Mouse (Mus musculus) ovary, postnatal 36 days (tissue): Measurements from ENCODE around the gene Tcf20.

ENCODE experiments used
- DNase-seq: peaks from one replicate; pipeline ENCODE4 v3.0.0; 2022; ENCODE audit warnings: low spot score, mixed read lengths

The Tcf20 gene

DNA sequence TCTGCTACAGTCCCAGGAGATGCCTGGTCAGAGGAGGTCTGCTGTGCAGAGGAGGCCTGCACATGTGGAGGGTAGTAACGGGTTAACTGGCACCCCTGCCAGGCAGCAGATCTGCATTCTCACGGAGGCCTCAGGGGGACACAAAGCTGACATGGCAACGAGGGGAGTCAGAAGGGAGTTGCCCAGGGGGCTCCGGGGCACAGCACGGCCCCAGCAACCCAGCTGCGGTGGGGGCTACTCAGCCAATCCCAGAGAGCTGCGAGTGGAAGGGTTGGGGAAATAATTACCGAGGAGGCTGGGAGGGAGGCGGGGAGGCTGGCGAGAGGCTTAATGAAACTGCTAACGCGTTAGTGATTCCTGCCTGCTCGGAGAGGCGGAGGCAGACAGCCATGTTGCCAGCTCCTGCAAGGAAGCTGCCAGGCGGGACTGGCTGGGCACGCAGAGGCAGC, 29.4 kb downstream of the Tcf20 start:
- no peak for DNase-seq

DNA sequence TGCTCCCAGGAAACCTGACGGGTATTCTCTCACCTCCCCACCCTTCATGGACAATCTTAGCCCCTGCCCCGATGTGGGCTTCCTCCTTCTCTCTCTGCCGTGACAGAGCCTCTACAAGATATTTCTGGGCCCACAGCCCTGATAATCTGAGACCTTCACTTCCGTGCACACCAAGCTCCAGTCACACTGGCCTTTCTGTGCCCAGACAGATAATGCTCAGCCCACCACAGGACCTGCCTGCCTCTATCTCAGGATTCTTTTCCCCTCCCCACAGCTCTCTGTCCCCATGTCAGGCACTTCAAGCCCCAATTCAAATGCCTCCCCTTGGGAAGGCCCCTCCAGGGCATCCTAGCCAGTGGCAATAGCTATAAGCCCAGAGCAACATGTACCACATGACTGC, 31.0 kb downstream of the Tcf20 start:
- no peak for DNase-seq

DNA sequence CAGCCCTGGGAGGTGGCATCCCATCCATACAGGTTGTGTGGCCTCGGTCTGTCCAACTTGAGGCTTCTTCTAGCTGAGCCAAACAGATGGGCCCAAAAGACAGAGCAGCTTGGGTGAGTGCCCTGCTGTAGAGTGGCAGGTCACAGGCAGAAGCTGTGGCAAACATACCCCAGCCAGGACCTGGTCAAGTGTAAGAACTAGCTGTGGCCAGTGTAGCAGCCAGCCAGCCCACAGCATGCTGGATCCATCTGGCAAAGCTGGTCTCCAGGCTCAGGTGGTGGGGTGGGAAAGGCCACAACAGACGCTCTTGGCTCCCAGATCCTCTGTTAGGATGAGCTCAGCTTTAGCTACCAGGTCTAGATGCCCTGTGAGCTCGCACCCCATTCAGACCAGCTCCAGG, 31.4 kb downstream of the Tcf20 start:
- DNase-seq = no peak

DNA sequence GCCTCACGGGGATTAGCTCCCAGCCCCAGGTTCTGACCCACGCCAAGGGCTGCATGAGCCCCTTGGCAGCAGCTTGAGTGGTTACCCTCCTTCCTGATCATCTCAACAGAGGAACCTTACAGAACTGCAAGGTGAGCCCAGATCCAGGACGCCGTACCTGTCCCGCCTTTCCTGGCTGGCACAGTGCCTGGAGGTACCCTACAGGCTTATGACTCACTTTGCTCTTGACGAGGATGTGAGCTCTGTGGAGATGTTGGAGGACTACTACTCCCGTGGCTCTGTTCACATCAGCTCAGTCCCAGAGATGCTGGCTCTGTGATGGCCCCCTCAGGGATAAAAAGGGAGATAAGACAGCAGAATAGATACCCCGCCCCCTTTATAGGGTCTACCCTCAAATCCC, 32.4 kb downstream of the Tcf20 start:
- no peak for DNase-seq

DNA sequence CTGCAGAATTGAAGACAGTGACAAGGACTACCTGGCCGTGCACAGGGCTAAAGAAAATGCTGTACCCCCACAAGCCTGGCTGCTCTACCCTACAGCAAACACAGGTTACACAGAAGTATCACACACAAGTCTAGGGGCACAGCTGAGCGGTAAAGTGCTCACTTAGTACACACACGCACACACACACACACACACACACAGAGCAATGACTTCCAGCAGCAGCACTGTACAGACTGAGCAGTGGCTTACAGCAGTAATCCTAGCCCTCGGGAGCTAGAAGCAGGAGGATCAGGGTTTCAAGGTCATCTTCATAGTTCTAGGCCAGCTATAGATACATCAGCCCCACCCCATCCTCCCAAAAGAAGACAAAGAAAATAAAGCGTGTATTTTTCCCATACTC, 33.6 kb downstream of the Tcf20 start:
- no peak for DNase-seq

DNA sequence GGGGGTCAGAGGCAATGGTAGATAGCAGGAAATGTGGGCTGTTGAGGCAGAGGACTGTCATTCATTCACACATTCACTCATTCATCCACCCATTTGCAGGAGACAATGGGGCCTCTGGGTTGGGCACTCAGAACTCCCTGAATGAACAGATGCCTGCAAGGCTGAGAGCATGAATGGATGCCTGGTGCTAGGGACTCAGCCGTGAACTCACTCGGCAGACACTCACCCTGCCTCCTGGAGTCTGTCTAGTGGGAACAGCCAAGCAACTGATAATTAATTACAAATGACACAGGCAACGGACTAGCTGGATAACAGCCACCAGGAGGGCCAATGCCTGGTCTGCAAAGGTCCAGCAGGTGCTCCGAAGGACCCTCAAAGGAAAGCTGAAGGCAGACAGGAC, 34.6 kb downstream of the Tcf20 start:
- DNase-seq = no peak

DNA sequence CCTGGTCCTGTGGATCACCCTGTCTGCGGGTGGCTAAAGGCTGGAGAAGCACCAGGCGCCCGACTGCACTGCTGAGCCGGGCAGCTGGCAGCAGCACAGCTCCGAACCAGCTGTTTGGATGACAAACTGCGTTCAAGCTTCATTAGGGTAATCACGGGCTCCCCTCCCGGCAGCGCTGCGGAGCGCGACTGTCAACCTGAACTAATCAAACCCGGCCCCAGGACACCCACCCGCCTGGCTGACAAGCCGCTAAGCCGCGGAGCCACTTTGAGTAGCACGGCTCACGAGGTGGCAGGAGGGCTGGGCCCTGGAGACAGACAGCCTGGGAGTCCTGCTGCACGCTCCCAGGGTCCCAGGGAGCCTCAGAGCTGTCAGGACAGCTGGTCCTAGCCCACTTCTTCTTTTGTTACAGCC, 35.4 kb downstream of the Tcf20 start:
- DNase-seq = no peak

DNA sequence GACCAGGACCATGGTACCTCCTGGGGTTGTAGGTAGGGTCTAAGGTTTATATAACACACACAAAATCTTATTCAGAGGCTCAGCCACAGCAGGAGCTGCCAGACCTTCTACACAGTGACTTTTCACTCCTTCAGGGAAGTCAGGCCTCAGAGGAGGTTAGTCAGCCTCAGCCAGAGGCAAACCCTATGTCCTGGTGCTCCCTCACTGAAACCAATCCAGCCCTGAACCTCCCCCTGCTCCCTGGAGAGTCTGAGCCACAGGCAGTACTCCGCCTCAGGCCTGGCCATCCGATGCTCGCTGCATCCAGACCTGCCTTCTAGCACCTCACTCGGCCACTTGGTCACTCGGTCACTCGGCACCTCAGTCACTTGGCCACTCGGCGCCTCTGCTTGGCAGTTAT, 37.4 kb downstream of the Tcf20 start:
- DNase-seq = no peak

DNA sequence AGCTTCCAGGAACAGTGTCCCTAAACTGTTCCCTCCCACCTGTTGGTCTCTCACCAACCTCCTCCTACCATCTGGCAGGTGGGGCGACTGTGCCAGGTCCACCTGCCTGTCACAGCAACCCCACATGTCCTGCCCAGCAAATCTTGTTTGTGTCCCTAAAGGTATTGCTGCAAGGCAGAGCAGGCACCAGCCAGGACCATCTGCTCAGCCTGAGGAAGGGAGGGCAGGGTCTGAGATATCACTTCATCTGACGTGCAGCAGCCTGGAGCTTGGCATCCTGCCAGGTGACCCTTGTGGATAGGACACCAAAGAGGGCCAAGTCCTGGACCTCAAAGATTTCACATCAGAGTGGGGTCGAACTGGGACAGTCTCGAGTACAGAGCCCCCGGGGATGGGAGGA, 40.2 kb downstream of the Tcf20 start:
- no peak for DNase-seq

DNA sequence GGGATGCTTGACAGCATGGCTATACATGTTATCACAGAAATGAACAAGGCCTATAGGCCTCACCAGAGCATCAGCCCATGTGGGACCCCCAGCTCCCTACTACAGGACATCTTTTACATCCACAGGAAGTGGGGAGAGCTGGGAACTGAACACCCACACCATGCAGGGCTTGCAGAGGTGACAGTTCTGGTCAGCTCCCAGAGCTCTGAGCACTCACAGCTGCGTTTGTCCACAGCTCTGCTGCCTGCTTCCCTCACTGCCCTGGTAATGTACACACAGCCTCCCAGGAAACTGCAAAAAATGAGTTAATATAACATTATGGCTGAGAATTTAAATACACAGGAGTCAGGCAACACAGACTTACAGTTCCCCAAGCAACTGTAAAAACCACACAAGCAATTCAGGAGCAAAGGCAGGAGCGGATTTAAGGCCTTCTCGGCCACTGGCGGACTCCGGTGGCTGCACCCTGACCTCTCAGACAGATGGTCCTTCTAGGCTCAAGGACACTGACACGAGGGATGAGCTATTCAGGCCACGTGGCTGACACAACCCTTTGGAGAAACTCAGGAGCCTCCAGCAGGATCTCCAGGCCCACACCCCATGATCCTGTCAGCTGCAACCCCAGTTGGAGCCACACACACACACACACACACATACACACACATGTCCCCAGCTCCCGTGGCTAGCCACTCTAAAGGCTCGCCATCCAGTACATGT, 43.0 kb downstream of the Tcf20 start:
- DNase-seq = no peak

DNA sequence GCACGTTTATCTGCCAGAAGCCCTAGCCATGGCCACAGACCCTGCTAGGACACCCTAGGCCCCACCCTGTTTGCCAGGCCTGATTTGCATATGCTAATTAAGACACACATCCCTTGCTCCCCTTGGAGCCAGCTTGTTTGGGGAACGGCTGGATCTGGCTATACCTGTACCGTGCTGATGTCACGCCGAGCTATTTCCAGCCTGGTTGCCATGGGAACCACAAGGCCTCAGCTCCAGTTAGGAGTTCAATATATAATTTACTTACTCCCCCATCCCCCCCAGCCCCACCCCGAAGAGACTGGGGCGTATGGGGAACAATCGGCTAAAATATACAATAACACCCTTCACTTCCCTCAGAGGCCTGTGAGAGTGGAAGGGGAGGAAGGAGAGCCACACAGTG, 45.9 kb downstream of the Tcf20 start:
- no peak for DNase-seq

DNA sequence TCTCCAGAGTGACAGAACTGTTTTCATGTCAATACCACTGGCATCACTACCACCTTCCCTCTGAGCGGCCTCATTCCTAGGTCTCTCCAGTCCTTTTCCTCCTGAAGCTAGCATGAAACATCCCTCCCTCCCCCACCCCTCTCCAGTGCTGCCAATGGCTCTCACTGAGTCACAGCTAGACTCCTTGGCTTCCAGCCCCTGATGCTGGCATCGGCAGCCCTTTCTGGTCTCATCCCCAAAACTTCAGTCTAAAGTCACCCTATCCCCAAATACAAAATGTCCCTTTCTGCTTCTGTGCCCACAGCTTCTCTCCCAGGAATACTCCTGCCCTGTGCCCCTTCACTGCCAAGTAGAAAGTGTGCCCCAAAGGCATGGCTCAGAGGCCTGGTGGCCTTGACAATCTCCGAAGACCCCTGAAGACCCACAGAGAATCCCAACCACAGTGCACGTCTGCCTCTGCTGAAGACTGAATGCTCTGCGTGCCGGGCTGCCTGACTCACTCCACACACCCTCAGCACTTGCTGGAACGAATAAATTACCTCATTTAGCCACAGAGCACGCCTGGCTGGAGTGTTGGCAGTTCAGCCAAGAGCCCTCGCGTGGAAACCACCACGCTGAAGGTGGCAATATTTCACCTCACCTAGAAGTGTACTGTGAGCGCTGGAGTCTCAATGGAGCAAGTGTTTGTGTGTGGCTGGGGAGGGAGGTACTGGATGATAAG, 47.0 kb downstream of the Tcf20 start:
- DNase-seq = no peak

DNA sequence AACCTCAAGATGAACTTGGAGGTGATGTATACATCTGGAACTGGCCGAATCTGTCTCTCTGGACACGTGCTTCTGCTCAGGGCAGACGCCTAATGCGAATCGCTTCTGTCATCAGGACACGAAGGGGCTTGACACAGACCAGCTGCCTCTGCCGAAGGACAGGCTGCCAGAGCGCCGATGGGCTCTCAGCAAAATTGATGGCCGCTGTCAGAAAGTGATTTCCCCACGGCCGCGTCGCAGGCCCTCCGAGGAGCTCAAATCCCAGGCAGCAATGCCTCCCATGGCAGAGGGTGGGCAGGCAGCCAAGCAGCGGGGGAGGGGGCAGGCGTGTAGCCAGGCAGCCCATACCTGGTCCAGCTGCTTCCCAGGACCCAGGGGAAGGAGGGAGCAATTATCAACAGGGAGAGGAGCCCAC, 49.5 kb downstream of the Tcf20 start:
- DNase-seq = peak; percentile 72

DNA sequence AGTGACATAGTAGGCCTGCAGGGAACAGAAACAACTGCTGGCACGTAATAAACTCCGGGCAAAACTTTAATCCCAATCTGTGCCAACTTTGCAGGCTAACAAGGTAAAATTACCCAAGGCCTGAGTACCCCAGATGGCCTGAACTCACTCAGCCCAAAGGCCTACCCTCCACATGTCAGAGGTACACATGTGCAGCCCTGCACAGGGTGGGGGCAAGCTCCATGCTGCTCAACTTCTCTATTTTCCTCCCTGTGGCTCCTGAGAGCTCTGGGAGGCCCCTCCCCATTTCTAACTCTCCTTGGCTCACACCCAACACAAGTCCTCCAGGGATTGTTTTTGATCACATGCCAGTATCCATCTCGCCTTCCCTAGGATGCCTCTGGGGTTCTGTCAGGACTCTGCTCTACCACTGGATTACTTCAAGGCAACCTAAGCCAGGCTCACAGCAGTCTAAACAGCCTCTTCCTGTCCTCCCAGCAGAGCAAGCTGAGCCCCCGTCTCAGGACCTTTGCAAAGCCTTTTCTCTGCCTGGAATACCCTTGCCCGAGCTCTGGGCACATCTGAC, 50.2 kb downstream of the Tcf20 start:
- DNase-seq = no peak

DNA sequence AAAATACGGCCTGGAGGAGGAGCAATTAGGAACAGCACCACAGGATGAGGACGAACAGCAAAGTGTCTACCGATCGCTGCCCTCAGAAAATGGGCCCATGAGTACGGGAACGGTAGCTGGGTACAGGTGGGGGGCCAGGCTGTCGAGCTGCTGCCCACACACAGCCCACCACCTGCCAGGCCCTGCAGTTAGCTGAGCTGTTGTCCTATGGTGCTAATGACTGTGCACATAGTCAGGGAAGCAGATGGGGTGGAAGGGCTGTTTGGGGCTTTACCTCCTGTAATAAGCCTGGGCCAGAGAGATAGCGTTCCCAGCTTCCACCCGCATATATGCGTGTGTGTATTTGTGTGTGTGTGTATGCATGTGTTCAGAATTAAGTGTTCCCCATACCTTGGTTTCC, 52.7 kb downstream of the Tcf20 start:
- DNase-seq = no peak

DNA sequence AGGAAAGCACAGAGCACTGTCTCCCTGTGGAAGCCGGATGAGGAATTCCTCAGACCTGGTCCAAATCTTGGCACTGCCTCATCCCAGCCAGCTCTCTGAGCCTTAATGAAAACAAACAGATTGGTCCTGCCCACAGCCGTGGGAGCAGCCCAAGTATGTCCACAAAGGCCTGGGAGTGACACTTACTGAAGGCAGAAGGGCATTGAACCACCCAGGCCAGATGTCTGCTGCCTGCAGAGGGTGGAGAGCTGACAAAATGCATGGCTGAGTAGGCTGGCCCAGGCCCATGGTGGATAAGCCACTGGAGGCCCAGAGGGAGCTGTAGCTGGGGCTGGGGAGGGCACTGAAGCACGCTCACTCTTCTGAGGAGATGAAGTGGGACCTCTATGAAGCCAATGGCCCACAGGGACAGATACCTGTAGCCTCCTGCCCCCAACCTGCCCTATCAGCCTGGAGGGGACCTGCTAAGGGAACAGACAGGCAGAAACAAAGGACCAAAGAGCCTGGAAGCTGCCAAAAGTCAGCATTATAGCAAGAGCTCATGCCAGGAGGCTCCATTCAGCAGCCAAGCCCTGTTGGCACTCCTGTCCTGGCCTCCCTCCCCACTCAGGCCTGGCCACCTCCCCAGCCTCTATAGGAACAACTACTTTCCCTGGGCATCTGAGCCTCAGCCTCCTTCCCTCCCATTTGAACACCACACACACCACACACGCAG, 54.6 kb downstream of the Tcf20 start:
- peak; percentile 45 for DNase-seq

DNA sequence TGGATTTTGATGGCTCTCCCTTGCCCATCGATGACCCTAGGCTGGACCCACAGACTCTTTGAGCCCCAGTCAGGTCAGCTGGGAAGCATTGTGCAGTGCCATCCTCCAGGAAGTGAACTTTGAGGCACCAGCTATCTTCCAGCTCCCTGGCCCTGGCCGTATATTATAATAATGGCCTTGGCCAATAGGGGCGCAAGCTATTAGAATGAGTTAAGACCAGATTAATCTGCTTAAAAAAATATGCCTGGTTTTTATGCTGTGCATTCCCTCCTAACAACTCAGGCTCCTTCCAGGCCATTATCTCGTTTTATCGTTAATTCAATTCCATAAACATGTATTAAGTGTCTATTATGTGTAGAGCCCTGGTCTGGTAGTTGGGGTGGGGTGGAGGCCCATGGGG, 56.2 kb downstream of the Tcf20 start:
- no peak for DNase-seq

DNA sequence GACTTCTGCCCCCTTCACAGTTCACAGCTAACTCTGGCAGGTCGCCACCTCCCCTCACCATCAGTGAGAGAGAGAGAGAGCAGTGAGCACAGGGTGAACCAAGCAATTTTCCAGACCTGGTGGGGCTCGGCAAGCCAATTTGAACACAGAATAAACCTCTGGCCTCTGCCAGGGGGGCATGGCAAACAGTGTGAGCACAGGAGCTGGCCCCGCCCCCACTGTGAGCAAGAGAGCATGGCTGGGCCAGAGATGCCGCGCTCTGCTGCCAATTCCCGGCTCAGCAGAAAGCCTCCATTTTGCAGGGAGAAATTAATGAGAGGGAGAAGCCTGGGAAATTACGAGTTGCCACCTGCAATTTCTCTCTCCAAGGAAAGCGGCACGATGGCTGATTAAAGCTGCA, 58.1 kb downstream of the Tcf20 start:
- DNase-seq = no peak

DNA sequence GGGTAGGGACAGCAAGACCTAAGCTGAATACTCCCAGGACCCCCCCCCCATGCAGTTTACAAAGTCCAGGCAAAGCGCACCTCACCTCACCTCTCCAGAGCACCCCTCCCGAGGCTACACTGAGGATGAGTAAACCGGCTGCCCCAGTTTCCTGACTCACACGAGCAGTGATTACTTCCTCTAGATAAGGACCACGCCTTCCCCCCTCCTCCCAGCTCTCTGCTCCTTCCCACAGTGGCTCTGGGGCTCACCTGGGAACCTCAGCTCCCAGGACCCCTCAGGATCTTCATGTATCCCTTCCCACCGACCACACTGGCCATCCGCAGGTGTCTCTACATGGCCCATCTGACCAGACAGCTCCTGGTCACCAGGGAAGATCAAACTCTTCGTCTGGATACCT, 58.8 kb downstream of the Tcf20 start:
- DNase-seq = no peak

DNA sequence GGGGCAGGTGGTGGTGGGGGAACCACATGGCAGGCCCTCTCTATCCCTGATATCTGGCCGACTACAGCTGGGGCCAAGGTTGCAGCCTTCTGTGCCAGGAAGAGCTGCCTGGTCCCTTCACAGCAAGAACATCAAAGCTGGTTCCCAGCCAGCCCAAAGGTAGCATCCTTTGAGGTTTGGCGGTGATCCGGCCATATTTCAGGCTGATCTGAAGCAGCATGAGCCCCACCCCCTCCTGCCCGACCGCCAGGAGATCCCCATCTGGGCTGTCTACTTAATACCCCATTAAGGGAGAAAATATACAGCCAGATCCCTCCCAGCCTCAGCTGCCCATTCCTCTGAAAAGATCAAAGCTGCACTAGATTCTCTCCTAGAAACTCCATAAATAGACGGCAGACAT, 59.6 kb downstream of the Tcf20 start:
- DNase-seq = no peak

DNA sequence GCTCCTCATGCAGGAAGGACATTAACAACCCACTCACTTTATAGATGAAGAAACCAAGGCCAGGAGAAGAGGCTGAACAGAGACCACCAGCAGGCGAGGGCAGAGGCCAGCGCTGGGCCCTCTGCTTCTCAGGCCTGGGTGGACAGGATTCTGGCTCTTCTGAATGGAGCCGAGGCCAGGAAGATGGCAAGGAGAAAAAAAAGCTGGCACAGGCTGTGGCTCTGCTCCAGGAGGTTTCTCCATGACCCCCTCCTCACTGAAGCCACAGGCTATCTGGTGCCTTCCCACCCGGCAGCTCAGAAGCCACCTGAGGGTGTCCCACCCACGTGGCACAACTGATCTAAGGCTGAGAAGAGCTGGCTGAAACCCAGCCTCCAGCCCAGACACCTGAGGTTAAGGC, 60.6 kb downstream of the Tcf20 start:
- no peak for DNase-seq

DNA sequence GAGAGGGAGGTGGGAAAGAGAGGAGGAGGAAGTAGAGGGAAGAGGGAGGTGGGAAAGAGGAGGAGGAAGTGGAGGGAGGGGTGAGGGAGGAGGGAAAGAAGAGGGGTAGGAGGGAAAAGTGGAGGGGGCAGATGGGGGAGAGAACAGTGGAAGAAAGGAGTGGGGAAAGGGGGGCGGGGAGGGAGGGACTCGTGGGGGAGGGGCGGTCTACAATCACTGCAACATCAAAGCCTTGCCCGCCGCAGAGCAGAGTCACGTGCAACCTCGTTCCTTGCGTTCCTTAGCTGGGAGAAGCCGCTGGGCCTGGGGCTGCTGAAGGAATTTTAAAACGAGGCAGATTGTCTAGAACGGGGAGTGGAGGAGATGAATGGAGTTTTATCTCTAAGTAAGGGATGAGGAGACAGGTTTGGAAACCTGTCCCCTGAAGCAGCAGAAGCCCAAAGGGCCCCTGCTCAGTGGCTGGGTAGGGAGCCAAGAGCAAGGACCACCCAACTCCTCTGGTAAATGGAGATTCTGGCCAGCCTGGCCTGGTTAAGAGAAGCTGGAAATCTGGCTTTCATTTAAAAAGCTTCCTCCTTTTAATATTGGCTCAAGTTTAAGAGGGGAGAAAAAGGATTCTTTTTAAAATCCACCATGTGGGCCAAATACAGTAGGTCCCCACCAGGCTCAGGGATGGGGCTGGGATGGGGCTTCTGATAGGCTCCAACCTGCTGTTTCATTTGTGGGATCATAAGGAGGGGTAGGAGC, 62.8 kb downstream of the Tcf20 start:
- DNase-seq = no peak
